Mouse (Mus musculus): Measurements from ENCODE around the gene Cpvl.

Gene Cpvl

DNA sequence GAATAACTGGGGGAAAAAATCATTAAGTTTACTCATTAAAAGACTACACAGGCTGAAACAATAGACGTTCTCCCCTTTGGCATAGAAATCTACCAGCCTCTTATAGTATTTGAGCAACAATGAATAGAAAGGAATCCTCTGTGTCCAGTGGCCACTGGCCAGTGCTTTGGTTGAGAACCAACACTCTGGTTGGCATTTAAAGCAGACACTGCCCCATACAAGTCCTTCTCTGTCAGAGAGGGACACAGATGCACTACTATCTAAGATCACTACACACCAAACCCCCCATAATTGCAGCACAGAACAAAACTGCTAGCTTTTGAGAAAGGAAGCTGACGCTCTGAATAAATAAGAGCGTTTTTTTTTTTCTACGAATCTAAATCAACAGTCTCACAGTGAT is 93.5 kb downstream of the Cpvl start:
- DNase-seq (ENCODE audit: low spot score in 2 of 2), result no peak

DNA sequence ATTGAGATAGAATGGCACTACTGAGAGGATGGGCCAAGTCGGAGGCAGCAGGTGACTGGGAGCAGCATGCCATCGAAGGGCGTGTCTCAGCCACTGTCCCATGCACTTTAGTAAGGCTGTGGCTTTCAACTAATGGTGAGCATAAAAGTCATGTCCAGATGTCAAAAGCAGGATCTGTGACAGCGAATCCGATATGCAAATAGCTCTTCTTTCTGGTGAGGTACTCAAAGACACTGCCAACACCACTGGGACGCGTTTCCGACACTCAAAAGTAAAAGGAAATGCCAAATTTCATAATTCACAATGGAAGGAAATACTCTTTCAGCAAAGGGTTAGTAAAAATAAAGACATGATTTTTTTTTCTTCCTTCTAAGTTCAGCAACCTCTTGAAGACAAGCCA is 94.0 kb downstream of the Cpvl start:
- no peak for DNase-seq (ENCODE audit: low spot score in 2 of 2)

DNA sequence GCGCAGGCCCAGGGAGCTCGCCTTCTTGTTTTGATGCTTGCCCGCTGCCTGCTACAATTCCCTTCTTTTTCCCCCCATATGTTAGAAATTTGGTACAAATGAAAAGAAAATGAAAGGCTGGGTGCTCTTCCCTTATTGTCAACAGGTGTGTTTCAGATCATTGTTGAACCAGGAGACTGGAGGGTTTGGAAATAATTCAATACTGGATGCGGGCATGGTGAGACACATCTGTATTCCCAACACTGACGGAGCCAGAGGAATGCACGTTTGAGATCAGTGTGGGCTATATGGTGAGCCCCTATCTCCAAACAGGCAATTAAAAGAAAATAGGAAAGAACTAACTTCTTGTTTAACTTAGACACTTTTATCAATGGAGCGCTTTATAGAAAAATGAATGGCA is 95.1 kb downstream of the Cpvl start:
- no peak for DNase-seq (ENCODE audit: low spot score in 2 of 2)

DNA sequence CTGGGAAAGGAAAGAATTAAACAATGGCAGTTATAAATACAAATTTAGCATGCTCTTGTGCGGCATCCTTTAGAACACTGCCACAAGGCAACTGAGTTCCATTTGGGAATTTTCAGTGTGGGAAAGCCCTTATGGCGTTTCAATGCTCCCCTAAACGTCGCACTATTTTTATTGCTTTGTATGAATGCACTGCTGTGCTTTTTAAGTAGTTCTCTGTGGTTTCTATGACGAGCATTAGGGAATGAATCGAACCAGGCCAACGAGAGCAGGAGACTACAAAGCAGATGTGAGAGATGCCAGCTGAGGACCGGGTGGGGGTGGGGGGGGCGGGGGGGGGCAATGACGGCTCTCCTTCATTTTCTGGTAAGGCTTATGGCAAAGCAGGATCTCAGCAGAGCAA is 96.8 kb downstream of the Cpvl start:
- DNase-seq (ENCODE audit: low spot score in 2 of 2), result no peak

DNA sequence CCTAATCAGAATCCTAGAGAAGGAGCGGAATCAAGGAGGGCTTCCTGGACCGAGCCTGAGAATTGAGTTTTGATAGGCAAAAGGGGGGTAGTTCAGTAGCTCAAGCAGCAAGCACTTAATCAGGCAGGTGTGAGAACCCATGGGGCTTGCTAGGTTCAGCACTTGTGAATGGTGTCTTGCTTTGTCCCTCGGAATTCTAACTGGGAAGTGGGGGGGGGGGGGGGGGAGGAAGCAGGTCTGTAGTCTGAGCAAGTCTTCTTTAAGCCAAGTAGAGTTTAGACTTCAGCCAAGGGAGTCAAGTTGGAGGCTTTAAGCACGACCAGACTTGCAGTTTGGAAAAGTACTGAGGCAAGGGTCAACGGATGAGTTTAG is 97.2 kb downstream of the Cpvl start:
- DNase-seq (ENCODE audit: low spot score in 2 of 2), result no peak

DNA sequence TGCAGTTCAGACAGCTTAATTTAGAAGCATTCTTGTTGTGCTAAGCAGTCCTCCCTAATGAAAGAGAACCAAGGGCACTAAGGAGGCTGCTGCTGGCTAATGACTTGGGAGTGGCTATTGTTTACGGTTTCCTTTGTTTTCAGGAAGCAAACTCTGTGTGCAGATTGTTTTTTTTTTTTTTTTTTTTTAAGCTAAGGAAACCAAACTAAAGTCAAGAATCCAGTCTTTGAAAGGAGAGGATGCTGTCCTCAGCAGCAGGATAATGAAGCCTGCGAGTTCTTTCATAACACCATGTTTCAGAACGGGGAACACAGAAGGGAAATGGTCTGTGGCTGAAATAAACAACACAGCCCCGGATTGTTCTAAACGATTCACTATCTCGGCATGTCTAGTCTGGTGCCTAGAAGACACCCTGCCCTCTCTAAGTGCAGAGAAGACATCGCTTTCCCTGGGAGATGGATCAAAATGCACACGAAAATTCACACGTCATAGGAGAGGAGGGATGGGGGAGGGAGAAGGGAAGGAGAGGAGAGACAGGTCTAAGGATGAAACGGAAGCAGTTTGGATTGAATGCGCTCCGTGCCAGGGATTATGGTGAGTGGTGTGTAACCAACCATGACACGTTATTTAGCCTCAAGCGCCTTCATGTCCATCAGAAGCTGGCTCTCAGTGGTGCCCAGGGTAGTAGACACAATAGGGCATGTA is 97.8 kb downstream of the Cpvl start:
- DNase-seq (ENCODE audit: low spot score in 2 of 2), result no peak

DNA sequence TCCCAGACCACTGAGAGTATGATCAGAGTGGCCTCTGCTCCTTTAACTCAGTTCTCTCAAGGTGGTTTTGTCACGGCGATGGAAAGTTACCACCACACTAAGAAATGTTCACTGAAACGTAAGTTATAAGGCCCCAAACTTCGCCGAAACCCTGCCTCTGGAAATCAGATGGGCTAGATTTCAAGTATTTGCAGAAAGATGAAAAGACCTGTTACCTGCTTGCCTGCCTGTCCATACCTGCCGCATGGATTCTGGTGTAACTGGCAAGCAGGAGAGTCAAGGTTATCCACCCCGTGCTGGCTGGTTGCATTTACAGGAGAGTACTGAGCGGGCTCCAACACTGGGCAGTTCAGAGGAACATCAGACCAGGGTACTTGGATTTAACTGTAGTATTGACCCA is 98.9 kb downstream of the Cpvl start:
- peak; percentile 61 to 65 for DNase-seq (ENCODE audit: low spot score in 2 of 2)

DNA sequence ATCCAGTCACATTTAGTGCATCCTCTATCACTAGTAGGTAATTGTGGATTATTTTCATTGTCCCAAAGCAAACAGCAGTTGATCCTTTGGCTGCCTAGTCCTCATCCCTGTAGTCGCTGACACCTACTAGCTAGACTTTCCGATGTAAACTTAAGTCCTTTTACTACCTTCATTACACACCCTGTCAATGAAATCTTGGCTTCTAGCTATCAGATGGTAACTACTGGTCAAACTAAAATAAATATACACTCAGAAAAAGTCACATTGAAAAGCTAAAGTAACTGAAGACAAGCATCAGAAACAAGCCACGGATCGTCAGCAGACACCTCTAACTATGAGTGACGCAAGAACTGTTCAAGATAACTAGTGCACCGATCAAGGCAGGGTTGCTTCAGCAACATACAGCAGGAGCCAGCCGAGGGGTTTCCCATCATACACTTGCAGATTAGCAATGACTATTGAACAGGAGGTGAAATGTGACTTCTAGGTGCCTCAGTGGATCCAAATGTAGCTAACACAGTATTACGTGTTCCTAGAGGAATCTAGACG is 103.5 kb downstream of the Cpvl start:
- DNase-seq (ENCODE audit: low spot score in 2 of 2), result no peak

DNA sequence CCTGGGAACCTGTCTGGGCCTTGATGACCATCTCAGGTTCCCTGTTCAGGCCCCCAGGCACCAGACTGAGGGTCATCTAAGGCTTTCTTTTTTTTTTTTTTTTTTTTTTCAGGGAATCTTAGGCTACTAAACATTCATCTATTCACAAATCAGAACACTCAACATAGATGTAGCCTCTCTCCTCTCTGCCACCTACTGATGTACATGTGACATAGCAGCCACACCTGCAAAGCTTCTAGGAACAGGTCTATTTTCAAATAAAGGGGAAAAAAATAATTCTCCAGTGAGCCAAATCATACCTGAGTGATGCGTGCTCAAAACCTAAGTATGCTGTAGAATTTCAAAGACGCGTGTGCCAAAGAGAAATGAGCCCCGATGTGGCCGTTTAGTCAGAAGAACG is 106.6 kb downstream of the Cpvl start:
- no peak for DNase-seq (ENCODE audit: low spot score in 2 of 2)

DNA sequence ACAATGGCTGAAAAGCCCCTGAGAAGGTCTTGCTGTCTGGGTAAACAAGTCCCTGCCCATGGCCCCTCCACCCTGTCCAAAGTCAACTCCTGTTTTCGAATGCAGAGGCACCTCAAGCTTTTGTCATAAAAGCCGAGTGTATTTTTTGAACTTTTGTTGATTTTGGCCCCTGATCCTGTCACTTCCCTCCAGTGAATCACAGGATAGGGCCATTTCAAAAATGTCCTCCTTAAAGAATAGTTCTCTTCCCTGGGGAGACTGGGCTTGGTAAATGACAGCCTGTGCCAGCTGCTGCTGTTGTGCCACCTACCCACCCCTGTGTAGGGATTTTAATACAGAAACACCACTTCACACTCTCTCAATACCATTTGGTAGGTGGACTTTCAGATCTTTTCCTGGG is 115.5 kb downstream of the Cpvl start:
- no peak for DNase-seq (ENCODE audit: low spot score in 2 of 2)

DNA sequence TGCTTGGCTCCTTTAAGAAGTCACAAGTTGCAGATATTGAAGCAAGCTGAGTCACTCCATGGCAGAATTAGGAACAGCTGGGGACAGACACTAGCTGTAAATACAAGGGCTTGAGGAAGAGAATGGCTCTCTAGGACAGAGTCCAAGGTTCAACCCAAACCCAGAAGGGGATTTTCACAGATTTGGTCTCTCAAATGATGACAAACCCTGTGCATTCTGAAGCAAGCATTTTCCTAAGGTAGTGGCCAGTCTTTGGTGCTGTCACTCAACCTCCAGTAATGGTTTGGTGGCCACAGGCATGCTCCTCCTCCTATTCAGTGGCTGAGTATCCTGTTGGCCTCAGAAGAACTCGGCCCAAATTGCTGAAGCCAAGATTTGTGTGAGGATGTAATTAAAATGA is 119.4 kb downstream of the Cpvl start:
- DNase-seq (ENCODE audit: low spot score in 2 of 2), result no peak

DNA sequence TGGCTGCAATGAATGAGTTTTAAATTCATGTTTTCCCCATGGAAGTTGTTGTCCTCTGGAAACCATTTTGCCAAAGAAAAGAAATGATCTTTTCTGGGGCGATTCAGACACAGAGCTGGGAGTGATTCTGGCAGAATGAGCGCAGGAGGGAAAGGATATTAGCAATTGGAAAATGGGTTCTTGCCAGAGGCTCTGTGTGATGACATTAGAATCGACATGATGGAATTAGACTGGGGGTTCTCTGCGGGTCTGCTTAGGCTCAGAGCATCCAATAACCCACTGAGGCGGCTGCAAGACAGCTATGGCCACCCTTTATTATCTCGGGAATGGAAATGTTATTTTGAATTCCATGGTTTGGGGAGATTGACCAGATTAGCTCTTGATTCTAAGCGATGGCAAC is 120.6 kb downstream of the Cpvl start:
- DNase-seq (ENCODE audit: low spot score in 2 of 2), result no peak

DNA sequence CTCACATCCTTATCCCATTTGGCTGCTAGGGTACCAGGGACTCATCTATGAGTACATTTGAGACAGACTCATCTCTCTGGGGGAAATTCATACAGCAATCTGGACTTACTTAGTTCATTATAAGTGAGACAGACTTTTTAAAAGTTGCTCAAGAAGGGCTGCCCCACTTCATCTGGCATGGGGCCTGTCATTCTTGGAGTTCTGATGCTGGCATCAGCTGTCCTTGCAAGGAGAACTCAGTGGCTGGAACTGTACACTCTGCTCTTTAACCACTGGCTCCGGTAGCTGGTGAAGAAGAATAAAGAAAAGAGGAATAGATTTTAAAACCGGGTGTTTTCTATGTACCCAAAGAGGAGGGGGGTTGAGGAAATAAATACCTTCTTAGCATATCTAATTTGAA is 121.7 kb downstream of the Cpvl start:
- DNase-seq (ENCODE audit: low spot score in 2 of 2), result no peak

DNA sequence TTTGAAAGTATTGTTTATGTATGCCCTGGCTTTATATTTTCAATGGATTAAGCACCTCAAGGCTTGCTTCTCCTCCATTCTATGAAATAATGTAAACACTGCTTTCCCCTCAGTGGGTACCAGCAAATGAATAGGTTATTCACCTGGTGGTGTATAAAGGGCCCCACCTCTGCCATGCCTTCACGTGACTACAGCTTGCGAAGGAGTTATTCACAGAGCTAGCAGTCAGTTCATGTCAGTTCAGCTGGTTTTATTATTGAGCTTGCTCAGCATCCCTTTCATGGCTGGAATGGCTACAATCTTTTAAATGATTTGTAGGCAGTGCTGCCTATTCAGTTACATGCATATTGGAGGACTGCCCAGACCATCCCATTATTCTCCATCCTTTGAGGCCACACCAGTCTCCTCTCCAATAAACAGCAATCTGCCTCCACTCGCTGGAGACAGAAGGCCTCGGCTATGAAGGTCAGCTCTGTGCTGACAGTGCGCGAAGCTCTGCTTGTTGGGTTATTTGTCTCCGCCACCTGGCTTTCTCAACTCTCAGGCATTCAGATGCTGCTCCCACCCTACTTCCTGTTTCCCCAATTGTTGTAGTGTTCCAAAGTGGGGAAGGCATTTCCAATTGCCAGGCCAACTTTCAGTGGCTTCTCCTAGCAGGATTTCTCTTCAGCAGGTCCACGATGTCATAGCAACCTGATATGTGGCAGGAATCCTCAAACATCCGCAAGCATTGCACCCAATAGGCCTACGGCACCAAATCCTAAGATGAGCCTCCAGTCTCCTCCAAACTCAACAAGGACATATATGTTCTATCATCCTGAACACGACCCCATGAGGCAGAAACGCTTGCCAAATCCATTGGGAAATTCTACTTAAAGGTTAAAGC is 123.3 kb downstream of the Cpvl start:
- DNase-seq (ENCODE audit: low spot score in 2 of 2), result no peak

DNA sequence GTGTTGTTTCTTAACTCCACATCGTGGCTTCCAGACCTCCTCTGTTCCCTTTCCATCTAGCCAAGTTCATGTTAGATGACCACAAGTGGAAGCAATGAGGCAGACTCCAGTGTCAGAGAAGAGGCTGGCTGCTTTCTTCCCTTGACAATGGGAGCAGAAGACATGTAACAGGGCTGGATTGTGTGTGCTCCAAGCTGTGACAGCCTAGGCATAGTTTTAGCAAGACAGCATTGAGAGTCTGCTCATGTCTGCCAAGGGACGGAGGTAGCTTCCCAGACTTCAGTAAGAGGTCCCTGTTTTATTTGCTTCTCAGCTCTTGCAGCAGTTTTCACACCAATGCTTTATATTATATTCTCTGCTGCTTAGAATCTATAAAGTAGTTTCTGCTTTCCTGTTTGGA is 124.2 kb downstream of the Cpvl start:
- DNase-seq (ENCODE audit: low spot score in 2 of 2), result no peak

DNA sequence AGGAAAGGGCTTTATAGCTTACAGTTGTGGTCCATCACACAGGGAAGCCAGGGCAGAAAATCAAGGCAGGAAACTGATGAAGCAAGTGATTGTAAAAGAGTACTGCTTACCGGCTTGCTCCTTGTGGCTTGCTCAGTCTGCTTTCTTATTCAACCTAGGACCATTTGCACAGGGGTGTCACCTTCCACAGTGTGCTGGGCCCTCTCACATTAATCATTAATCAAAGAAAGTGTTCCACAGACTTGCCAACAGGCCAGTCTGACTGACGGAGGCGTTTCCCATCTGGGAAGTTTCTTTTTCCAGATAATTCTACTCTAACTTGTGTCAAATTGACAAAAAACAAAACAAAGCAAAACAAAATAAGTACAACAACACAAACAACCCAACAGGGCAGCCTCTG is 124.9 kb downstream of the Cpvl start:
- no peak for DNase-seq (ENCODE audit: low spot score in 2 of 2)

DNA sequence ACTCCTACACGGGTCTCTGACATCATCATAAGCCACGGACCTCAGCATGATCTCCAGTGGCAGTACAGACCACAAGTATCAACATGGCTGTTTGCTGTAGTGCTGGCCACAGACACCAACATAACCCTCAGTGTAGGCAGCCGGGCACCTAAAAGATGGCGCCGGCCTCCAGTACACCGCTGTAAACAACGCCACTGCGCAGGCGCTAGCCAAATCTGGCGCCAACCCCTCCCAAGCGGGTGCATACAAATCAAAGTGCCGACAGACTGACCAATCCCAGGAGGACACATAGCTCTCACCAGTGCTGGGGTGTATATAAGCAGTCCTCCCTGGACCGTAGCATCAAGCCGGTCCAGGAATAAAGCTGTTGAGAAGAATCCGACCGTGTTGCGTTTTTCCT is 133.8 kb downstream of the Cpvl start:
- no peak for DNase-seq (ENCODE audit: low spot score in 2 of 2)

DNA sequence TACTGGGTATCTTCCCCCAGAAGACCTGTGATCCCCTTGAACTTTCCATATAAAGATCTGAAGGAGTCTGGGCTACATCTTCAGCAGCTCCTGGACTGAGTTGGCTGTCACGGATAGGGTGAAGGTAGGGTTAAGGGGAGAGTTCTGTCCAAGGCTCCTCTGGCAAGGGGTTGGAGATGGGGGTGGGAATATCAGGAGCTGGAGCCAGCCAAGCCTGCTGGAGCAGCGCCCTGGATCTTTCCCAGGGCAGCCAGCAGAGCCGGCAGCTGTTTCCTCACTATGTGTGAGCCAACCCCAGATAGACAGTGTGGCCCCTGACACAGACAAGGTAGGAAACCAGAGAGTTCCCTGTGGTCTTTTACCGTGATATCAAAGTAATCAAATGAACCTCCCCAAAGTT is 153.3 kb downstream of the Cpvl start:
- peak in 1 of 2 experiments; percentile 42 for DNase-seq (ENCODE audit: low spot score in 2 of 2)

Measured in urinary bladder, postnatal 36 days (tissue).